Mouse (Mus musculus) heart, embryonic 15.5 days (tissue): Measurements from ENCODE around the gene Crybb3. TPM values are rescaled to one million over a fixed set of nuclear protein-coding genes. Genes with fewer than 3 reads are reported as not detected.

Source experiments
- polyA plus RNA-seq: library from polyadenylated mRNA; unstranded; fragments of >200 nt; fragmentation: Nextera tagmentation; extraction: Ambion mirVana; gene quantifications from 2 replicates; pipeline ENCODE4 v1.2.1, GENCODE M21; 2015

Gene Crybb3
- polyA plus RNA-seq, 1 experiment from 2014 or later: 0.83 TPM

Other genes starting within 250 kb of the Crybb3 start
- 22.5 and 22.6 TPM in 2 replicates for gene Myo18b, start 185.2 kb downstream of the Crybb3 start, polyA plus RNA-seq
- gene Grk3, start 65.8 kb downstream of the Crybb3 start, polyA plus RNA-seq: 16.6 and 20.8 TPM in 2 replicates
- gene Crybb2, start 11.5 kb downstream of the Crybb3 start, polyA plus RNA-seq: not detected in 2 replicates
- 14.1 and 17.4 TPM in 2 replicates for gene 2900026A02Rik, start 139.7 kb upstream of the Crybb3 start, polyA plus RNA-seq
- gene Tmem211, start 145.3 kb upstream of the Crybb3 start, polyA plus RNA-seq: not detected in 2 replicates
- gene Sgsm1, start 229.2 kb upstream of the Crybb3 start, polyA plus RNA-seq: 0.62 and 1.9 TPM in 2 replicates